Mouse (Mus musculus) inflammation-experienced regulatory T-cells, adult 6 months (primary cell): ENCODE measurements around the gene Dpep2nb. TPM values are rescaled to one million over a fixed set of nuclear protein-coding genes. Genes with fewer than 3 reads are reported as not detected.
A peak's percentile ranks its signal among the peaks of the same experiment; 100 is the strongest.
"Not testable (repeated sequence)": the region's sequence is repeated elsewhere in the genome, so short reads cannot be mapped to it uniquely, and the experiment has no call there.

Source experiments
- ATAC-seq: one replicate; pipeline ENCODE4 v1.8.0; 2017
- polyA plus RNA-seq, 3 experiments: library from polyadenylated mRNA; unstranded; fragments of 100-300 nt; shearing (Covaris generic); gene quantifications; one replicate each; pipeline ENCODE4 v1.2.1; 2017

The Dpep2nb gene
- polyA plus RNA-seq, 3 experiments from 2014 or later = not detected

DNA sequence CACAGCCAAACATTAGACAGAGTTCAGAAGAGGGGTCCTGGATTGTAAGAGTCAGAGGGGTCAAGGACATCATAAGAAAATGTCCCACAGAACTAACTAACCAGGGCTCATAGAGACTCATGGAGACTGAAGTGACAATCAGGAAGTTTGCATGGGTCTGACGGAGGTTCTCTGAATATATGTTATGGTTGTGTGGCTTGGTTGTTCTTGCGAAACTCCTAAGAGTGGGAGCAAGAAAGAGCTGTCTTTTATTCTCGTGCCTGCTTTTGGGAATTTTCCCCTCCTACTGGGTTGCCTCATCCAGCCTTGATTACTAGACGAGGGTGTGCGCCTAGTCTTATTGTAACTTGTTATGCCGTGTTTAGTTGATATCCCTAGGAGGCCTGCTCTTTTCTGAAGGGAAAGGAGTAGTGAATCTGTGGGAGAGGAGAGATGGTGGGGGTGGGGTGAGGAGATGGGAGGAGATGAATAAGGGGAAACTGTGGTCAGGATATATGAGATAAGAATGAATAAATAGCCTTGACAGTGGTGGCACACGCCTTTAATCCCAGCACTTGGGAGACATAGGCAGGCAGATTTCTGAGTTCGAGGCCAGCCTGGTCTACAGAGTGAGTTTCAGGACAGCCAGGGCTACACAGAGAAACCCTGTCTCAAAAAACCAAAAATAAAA, 1.1 kb downstream of the Dpep2nb start:
- ATAC-seq = no peak

DNA sequence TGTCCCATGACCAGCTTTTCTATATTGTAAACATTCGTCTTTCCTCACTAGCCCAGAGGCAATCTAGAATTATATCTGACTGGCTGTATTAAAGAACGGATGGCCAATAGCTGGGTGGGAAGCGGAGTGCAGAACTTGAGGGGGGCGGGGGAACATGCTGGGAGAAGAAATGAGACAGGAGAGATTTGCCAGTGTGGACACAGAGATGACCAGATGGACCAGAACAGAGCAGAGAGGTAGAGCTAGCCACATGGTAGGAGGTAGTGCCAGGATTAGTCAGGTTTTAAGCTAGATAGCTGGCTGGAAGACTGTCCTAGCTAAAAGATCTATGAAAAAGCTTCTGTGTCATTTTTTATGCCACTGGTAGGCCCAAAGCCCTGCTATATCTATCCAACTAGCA, 3.9 kb downstream of the Dpep2nb start:
- ATAC-seq = no peak

GRCm38 (mm10) chr8:105998971-105999370, 6.8 kb downstream of the Dpep2nb start:
- no peak for ATAC-seq

DNA sequence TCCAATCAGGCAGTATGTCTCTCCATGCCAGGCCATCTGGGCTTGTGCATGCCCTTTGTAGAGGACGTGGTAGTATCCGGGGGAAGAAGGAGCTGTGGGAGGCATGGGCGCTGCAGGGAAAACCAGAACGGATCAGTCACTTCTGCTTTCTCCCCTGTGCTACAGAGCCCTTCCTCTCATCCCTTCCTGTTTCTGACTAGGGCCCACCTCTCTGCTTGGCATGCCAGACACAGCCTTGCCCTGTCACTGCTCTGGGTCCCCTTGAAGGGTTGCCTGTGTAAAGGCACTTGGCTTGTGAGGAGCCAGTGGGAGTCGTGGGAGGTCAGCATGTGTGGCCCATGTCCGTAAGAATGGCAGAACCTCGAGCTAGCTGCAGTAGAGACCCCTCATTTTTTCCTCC, 9.4 kb downstream of the Dpep2nb start:
- no peak for ATAC-seq

GRCm38 (mm10) chr8:105993226-105993625, 12.5 kb downstream of the Dpep2nb start:
- ATAC-seq = no peak

GRCm38 (mm10) chr8:105992499-105992898, 13.3 kb downstream of the Dpep2nb start:
- ATAC-seq = peak; percentile 69

GRCm38 (mm10) chr8:105991546-105991945, 14.2 kb downstream of the Dpep2nb start:
- ATAC-seq = no peak

DNA sequence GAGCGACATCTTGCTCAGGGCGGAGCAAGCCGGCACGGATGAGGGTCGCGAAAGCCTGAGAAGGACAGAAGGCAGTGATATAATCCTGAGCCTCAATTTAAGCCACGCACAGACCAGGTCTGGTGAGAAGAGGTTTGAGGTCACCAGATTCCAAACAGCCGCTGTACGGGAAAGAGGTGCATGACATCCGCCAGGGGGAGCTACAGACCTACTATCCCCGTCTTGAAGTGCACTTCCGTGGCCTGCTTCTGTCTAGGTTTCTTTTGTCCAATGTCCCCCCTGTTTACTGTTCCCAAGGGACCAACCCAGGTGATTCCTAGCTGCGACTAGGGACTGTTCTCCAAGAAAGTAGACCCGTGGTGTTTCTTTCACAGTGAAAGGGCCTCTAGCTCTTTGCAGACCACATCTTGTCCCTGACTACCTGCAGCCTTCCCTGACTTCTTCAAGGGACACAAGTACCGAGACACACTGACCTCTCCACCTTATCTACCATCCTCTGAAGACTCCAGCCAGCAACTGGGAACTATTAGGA, 14.9 kb downstream of the Dpep2nb start, which contains the start of gene Dus2:
Gene Dus2, plus strand, starts transcription at position 482 of the 532 bp plus-strand sequence.
- peak; percentile 79 for ATAC-seq

DNA sequence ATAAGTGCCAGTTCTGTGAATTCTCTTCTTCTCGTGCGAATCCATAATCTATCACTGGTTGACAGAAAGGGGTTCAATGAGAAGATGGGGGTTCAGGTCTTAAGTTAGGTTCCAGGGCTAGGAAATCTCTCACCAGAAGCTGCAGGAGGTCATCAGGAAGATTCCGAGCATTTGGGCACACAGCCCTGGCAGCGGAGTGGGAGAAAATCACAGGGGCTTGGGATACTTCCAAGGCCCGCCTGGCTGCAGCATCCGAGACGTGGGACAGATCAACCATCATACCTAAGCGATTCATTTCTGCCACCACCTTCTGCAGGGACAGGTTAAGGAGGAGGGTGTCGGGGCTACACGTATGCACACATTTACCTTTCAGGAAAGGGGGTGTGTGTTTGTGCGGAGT, 17.2 kb downstream of the Dpep2nb start:
- no peak for ATAC-seq

DNA sequence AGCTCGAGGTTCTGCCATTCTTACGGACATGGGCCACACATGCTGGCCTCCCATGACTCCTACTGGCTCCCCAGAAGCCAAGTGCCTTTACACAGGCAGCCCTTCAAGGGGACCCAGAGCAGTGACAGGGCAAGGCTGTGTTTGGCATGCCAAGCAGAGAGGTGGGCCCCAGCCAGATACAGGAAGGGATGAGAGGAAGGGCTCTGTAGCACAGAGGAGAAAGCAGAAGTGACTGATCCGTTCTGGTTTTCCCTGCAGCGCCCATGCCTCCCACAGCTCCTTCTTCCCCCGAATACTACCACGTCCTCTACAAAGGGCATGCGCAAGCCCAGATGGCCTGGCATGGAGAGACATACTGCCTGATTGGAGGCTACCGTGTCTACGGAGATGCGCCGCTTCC, 22.4 kb downstream of the Dpep2nb start:
- ATAC-seq = not testable (repeated sequence)

DNA sequence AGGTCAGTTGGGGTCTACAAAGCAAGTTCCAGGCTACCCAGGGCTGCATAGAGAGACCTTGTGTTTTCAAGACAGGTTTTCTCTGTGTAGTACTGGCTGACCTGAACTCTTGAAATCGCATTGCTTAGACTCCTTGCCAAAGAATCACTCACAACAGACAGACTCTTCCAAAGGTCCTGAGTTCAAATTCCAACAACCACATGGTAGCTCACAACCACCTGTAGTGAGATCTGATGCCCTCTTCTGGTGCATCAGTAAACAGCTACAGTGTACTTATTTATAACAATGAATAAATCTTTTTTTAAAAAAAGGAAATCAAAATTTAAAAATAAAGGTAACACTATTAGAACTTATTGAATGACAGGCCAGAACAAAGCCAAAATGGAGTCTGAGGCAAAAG, 24.6 kb downstream of the Dpep2nb start:
- no peak for ATAC-seq

GRCm38 (mm10) chr8:105979325-105979724, 26.4 kb downstream of the Dpep2nb start, which contains the start of gene Dpep3:
TSS of gene Dpep3 (minus strand) at chr8:105979429.
- no peak for ATAC-seq

GRCm38 (mm10) chr8:105975363-105975762, 30.4 kb downstream of the Dpep2nb start:
- ATAC-seq = no peak

GRCm38 (mm10) chr8:105971019-105971720, 34.6 kb downstream of the Dpep2nb start:
- ATAC-seq = no peak

- ATAC-seq = no peak
Observed at GRCm38 (mm10) chr8:105969367-105969766, 36.4 kb downstream of the Dpep2nb start.

DNA sequence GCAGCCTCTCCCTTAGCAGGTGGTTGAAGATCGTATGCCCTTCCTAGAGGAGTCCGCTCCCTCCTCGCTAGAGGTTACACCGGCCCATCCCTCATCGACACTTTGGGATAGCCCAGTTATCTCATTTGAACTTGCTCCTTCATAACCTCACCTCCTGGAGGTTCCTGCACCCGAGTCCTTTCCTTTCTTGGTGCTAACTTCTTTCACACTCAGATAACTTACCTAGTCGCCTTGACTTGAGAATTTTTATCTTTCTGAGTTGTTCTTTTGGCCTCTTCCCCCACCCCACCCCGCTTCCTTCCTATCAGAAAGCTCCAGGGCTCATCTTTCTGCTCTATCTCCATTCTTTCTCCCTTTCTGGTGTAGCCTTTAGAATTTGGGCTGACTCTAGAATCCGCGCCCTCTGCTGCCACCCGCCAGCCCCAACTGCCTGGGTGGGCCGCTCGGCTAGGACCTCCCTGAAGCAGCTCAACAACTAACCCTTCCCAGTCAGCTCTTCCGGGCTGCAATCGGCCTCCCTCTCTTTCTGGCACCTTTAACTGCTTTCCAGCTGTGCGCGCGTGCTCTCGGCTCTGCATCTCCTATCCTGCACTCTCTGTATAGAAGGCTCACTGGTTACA, 39.0 kb downstream of the Dpep2nb start:
- no peak for ATAC-seq

- ATAC-seq = peak; percentile 80
Observed at GRCm38 (mm10) chr8:105965905-105966341, 39.9 kb downstream of the Dpep2nb start, which contains the start of gene Slc12a4. TSS of gene Slc12a4 (minus strand) at chr8:105966097.

DNA sequence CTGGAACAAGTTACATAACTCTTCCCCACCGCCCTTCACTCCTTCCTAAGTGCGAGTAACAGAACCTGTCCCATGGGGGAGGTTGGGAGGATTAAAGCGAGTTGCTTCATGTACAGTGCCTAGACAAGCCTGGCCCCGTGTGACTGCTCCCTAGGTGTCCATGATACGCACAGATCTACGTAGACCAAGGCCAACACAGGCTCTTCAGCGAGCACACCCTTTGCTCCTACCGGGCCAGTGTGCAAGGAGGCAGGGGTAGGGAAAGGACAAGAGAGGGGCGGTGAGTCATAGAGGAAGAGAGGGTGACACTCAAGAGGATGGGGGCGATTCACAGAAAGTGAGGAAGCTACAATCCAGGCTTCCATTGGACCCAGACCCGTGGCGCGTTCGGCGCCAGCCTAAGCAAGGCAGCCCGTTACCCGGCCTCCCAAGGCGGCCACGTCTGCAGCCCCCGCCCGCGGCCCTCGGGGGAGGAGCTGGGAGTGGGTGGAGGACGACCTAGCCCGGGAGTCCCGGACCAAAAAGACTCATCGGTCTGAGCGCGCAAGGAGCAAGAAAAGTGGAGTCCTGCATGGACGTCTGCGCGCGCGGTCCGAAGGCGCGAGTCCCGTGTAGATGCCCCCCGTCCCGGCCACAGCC, 40.4 kb downstream of the Dpep2nb start:
- ATAC-seq = peak; percentile 81

- no peak for ATAC-seq
Observed at GRCm38 (mm10) chr8:105964506-105965265, 41.1 kb downstream of the Dpep2nb start.

DNA sequence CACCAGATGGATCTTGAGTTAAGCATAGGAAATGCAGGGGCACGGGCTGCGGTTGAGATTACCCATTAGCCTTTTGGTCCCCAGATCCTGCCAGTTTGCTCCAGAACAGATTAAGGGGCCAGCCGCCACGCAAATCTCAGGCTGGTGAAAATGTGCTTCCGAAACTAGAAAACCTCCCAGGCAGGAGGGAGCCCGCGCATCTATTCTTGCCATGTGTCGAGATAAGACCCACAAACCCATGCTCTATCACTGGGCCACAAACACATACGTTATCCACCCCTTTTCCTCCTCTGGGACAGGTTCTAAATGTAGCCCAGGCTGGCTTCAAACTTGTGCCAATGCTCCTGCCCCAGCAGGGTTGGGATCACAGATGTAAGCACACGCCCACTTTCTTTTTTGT, 44.2 kb downstream of the Dpep2nb start:
- no peak for ATAC-seq

GRCm38 (mm10) chr8:105961101-105961500, 44.7 kb downstream of the Dpep2nb start:
- no peak for ATAC-seq

DNA sequence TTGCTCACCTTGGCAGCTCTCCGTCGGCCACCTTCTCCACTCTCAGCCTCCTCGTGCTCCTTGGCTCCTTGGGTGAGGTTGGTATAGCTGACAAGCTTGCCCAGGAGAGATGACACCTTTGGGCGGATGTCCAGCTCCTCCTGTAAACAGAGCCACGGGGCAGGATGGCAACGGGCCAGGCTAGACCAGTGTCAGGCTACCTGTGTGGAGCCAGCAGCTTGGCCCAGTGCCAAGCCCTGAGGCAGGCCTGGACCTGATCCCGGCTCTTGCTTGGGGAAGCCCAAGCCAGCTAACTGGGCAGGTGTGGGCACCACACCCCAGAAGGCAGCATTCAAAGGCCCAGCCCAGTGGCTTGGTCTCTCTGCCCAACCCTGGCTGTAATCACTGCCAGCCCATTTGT, 46.4 kb downstream of the Dpep2nb start:
- no peak for ATAC-seq
